Mouse (Mus musculus) neutrophil, adult 59 days (primary cell): ENCODE measurements around the gene Apol6. TPM values are rescaled to one million over a fixed set of nuclear protein-coding genes. Genes with fewer than 3 reads are reported as not detected.

Experiments
- total RNA-seq, 2 experiments: library from RNA; stranded (reverse); gene quantifications; 1 replicate in 1 of 2; 2 replicates in 1 of 2; pipeline ENCODE4 v1.2.4; 2023

Gene Apol6
- total RNA-seq: not detected

DNA sequence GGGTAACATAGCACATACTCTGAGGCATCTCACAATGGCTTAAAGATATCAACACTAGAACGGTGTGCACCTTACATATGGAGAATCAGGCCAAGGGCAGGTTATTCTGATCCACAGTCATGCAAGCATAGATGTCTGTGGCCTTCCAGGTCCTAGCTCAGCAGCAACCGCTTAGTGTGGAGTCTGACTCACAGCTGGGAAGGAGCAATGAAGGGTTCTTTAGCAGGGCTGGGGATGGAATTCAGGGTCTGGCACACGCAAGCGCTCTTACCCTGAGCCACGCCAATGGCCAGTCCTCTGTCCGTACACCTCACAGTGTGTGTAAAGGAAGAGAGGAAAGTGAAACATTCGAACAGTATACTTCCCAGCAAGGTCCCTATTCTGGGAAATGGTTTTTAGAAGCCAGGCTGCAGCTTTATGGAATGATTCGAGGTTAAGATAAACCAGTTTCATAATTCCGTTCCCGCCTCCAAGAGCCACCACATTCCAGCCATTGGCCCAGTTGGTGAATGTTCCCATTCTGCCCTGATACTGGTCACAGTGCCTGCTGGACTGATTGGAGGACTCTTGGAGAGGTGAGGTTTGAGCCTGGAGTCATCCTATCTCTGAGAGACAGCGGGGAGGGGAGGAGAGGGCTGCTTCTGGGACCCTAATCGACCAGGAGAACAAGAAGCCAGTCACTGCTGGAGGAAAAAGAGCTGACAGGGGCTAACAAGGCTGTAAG, at the start of gene Apol6:
Gene Apol6 (plus strand): TSS at position 133 of the 724 bp plus-strand sequence.

DNA sequence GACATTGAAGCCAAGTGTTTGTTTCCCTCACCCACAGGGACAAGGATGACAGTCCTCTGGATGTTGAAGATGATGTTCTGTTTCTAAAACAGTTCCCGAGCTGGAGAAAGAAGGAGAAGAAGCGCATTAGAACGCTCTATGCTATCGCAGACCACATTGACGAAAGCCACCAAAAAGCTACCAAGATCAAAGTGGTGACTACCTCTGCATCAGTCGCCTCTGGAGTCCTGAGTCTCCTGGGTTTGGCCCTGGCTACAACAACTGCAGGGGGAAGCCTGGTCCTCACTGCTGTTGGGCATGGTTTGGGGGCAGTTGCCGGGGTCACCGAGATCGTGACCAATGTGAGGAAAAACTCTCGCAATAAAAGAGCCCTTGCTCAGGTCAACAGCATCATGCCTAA, 6.0 kb downstream of the Apol6 start, which contains the start of gene Mb:
Gene Mb (minus strand): TSS at position 101 of the 400 bp plus-strand sequence.

Other genes starting within 250 kb of the Apol6 start
- 1 to 10 TPM; 2.0 to 2.8 TPM for gene Zfp251, start 173.3 kb upstream of the Apol6 start, total RNA-seq
- gene Zfp7, start 165.5 kb upstream of the Apol6 start, total RNA-seq: 1 to 10 TPM; 3.2 TPM
- under 1 TPM in 1 of 2 experiments, not detected in 1; 0.82 TPM for gene Gm49527, start 165.4 kb upstream of the Apol6 start, total RNA-seq
- under 1 TPM; 0.55 to 1.00 TPM for gene Zfp647, start 119.3 kb upstream of the Apol6 start, total RNA-seq
- 10 to 100 TPM; 14.7 to 18.7 TPM for gene 1110038F14Rik, start 96.2 kb upstream of the Apol6 start, total RNA-seq
- not detected for gene Mb, start 5.9 kb downstream of the Apol6 start, total RNA-seq